Mouse (Mus musculus): ENCODE data around the gene Cdca5.
"Not testable (repeated sequence)": the region's sequence is repeated elsewhere in the genome, so short reads cannot be mapped to it uniquely, and the experiment has no call there.

Cdca5 gene

GRCm38 (mm10) chr19:6133197-6133596, 48.4 kb downstream of the Cdca5 start:
- in situ Hi-C loops (cut with MboI; ENCODE audit: unreplicated experiment in 2 of 2), result not testable (repeated sequence)

- in situ Hi-C loops (cut with MboI; ENCODE audit: unreplicated experiment in 2 of 2), result no loop called here
Observed at GRCm38 (mm10) chr19:6136397-6136796, 51.6 kb downstream of the Cdca5 start.

- in situ Hi-C loops (cut with MboI; ENCODE audit: unreplicated experiment in 2 of 2), result loop anchor here (5.0 kb wide), 1 partner anchor 93 kb away; no protein-coding TSS in a partner anchor
Observed at GRCm38 (mm10) chr19:6139701-6140100, 54.9 kb downstream of the Cdca5 start.

- in situ Hi-C loops (cut with MboI; ENCODE audit: unreplicated experiment in 2 of 2), result loop anchor here (5.0 kb wide), 1 partner anchor 92 kb away; no protein-coding TSS in a partner anchor
Observed at GRCm38 (mm10) chr19:6140374-6140677, 55.5 kb downstream of the Cdca5 start.

GRCm38 (mm10) chr19:6140678-6141393, 56.1 kb downstream of the Cdca5 start, which contains the start of gene Batf2:
Batf2 (plus strand) TSS chr19:6140983.
- in situ Hi-C loops (cut with MboI; ENCODE audit: unreplicated experiment in 2 of 2), result loop anchor here (5.0 kb wide), 1 partner anchor 91 kb away; no protein-coding TSS in a partner anchor

GRCm38 (mm10) chr19:6141394-6141749, 56.6 kb downstream of the Cdca5 start, which contains the start of gene Arl2:
Arl2 (minus strand) TSS chr19:6141548.
- in situ Hi-C loops (cut with MboI; ENCODE audit: unreplicated experiment in 2 of 2), result loop anchor here (5.0 kb wide), 1 partner anchor 91 kb away; no protein-coding TSS in a partner anchor
